Mouse (Mus musculus): Measurements from ENCODE around the gene Gas7. TPM values are rescaled to one million over a fixed set of nuclear protein-coding genes. Genes with fewer than 3 reads are reported as not detected.

Gas7 gene
- polyA plus RNA-seq, 1 experiment from 2014 or later, result 39.5 TPM

DNA sequence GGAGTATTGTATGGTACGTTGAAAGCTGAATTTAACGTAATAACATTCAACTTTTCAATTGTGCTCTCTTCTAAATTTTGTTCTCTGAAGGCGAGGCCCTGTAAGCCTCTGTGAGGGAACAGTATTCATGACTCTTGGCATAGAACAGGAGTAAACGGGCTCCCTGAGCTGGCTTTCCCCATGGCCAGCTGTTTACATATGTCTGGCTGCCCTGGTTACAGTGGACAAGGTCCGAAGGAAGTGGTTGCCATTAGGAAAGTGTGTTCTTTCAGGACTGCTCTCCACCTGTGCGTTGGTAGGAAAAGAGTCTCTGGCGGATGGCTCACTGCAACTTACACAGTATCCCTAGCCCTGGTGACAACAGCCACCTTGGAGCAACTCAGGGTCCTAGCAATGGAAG lies 171.9 kb downstream of the Gas7 start:
- Histone ChIP-seq H3K4me1 (ENCODE audit: control insufficient read depth, insufficient read depth, low read length) (no peaks in the 10 kb centered on the region), H3K4me2 (ENCODE audit: low read length) (no peak overlapping the region), H3K27me3 (replicated peaks; ENCODE audit: control insufficient read depth, insufficient read depth, low read length) (no peaks in the 10 kb centered on the region), H3K4me3 (ENCODE audit: low read depth, low read length) (no peak overlapping the region), H3K9me3 (replicated peaks; ENCODE audit: control insufficient read depth, low read length) (no peaks in the 10 kb centered on the region), H3K36me3 (ENCODE audit: control insufficient read depth, insufficient read depth, low read length) (no peaks in the 10 kb centered on the region), H3K9ac (ENCODE audit: low read length) (no peak overlapping the region), H3K27ac (ENCODE audit: low read depth, low read length) (no peak overlapping the region)
- DNase-seq (ENCODE audit: low spot score) (no peak), ATAC-seq (no peak)
- WGBS, result 84% methylated on average over 7 of the region's 7 CpGs

DNA sequence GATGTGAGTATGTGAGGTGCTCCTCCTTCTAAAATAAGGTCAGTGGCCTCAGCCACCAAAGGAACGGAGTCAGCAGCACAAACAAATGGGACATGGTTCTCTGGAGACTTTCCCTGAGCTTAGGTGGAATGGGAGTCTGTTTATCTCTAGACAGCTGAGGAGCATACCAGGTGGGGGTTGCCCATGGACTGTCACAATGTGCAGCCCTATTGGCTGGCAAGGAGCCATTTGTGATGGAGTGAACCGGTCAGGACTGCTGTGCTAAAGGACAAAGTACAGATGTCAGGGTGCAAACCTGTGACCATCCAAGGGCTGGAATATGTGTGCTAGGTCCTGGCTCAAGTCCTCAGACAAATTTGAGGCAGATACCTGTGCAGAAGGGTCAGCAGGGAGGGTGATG lies 173.3 kb downstream of the Gas7 start:
- Histone ChIP-seq H3K4me1 (ENCODE audit: control insufficient read depth, insufficient read depth, low read length) (no peaks in the 10 kb centered on the region), H3K9ac (ENCODE audit: low read length) (no peak overlapping the region), H3K4me3 (ENCODE audit: low read depth, low read length) (no peak overlapping the region), H3K4me2 (ENCODE audit: low read length) (no peak overlapping the region), H3K27ac (ENCODE audit: low read depth, low read length) (no peak overlapping the region), H3K27me3 (replicated peaks; ENCODE audit: control insufficient read depth, insufficient read depth, low read length) (no peaks in the 10 kb centered on the region), H3K36me3 (ENCODE audit: control insufficient read depth, insufficient read depth, low read length) (no peaks in the 10 kb centered on the region), H3K9me3 (replicated peaks; ENCODE audit: control insufficient read depth, low read length) (no peaks in the 10 kb centered on the region)
- ATAC-seq (no peak), DNase-seq (ENCODE audit: low spot score) (no peak)
- WGBS, result 89% methylated on average over 2 of the region's 2 CpGs

DNA sequence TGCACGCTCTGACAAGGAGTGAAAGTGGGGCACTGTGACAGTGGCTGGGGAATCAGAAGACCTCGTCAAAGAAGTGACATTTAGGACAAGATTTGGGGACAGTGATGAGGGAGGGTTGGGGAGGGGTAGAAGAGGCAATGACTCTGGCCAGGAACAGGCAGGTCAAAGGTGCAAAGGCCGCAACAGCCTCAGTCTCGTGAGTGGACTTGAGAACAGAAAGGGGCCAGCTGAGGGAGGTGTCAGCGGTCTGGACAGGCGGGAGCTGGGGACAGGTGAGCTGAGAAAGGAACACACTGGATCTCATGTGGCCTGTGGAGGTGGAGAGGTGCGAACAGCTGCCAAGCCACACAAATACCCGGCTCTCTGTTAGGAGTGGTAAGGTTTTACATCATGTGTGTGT lies 177.7 kb downstream of the Gas7 start:
- no peak overlapping the region for H3K27ac ChIP-seq (ENCODE audit: low read depth, low read length)
- no peaks in the 10 kb centered on the region for H3K4me1 ChIP-seq (ENCODE audit: control insufficient read depth, insufficient read depth, low read length)
- no peak overlapping the region for H3K4me3 ChIP-seq (ENCODE audit: low read depth, low read length)
- H3K9ac ChIP-seq (ENCODE audit: low read length), result no peak overlapping the region
- H3K36me3 ChIP-seq (ENCODE audit: control insufficient read depth, insufficient read depth, low read length), result no peaks in the 10 kb centered on the region
- ATAC-seq, result no peak
- no peaks in the 10 kb centered on the region for H3K9me3 ChIP-seq (replicated peaks; ENCODE audit: control insufficient read depth, low read length)
- DNase-seq (ENCODE audit: low spot score), result no peak
- 83% methylated on average over 8 of the region's 8 CpGs for WGBS
- no peaks in the 10 kb centered on the region for H3K27me3 ChIP-seq (replicated peaks; ENCODE audit: control insufficient read depth, insufficient read depth, low read length)
- no peak overlapping the region for H3K4me2 ChIP-seq (ENCODE audit: low read length)

DNA sequence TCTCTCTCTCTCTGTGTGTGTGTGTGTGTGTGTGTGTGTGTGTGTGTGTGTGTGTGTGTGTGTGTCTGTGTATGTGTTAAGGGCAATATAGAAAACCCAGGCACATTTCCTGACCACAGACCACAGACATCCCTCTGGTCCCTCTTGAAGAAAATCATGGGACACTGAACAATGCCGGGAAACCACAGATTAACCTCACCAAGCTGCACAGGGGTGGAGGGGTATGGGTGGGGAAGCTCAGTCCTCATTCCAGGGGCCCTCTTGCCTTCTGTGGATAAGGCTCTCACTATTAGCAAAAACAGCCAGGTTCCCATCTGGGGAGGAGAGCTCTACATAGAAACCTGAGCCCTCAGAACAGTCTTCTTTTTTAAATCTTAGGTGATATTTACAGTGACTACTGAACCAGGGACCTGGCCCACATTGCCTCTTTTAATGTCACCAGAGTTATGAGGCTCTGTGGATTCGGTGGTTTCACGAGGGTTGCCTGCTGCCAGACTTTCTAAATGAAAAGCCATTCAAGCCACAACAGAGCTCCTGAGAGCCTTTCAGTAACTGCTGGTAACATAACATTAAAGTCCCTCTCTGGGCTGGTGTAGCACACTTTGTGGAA lies 178.5 kb downstream of the Gas7 start:
- Histone ChIP-seq H3K9ac (ENCODE audit: low read length) (no peak overlapping the region), H3K4me3 (ENCODE audit: low read depth, low read length) (no peak overlapping the region), H3K27me3 (replicated peaks; ENCODE audit: control insufficient read depth, insufficient read depth, low read length) (no peaks in the 10 kb centered on the region), H3K9me3 (replicated peaks; ENCODE audit: control insufficient read depth, low read length) (no peaks in the 10 kb centered on the region), H3K27ac (ENCODE audit: low read depth, low read length) (no peak overlapping the region), H3K4me1 (ENCODE audit: control insufficient read depth, insufficient read depth, low read length) (no peaks in the 10 kb centered on the region), H3K4me2 (ENCODE audit: low read length) (no peak overlapping the region), H3K36me3 (ENCODE audit: control insufficient read depth, insufficient read depth, low read length) (no peaks in the 10 kb centered on the region)
- no peak for DNase-seq (ENCODE audit: low spot score)
- no peak for ATAC-seq
- 80% methylated on average over 3 of the region's 3 CpGs for WGBS

DNA sequence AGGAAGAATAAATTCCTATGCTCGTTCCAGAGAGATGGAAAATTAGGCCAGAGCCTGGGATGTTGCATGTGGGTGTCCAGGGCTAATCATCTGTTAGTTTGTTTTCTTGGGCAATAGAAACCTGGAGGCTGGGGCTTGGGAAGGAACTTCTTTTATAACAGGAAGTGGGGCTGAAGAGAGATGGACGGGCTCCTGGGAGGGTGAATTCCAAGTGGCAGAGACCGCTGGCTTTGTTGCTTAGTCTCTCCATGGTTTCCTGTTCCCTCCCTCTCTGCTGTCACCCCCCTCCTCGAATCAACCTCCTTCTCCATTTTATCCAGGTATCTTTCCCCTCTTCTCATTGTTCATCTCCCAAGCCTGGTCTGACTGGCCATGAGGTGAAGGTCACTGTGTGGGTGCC lies 181.0 kb downstream of the Gas7 start:
- no peak overlapping the region for H3K4me2 ChIP-seq (ENCODE audit: low read length)
- H3K9ac ChIP-seq (ENCODE audit: low read length), result no peak overlapping the region
- ATAC-seq, result no peak
- WGBS, result 71% methylated on average over 4 of the region's 4 CpGs
- no peaks in the 10 kb centered on the region for H3K27me3 ChIP-seq (replicated peaks; ENCODE audit: control insufficient read depth, insufficient read depth, low read length)
- H3K4me3 ChIP-seq (ENCODE audit: low read depth, low read length), result no peak overlapping the region
- no peak for DNase-seq (ENCODE audit: low spot score)
- H3K4me1 ChIP-seq (ENCODE audit: control insufficient read depth, insufficient read depth, low read length), result no peaks in the 10 kb centered on the region
- H3K36me3 ChIP-seq (ENCODE audit: control insufficient read depth, insufficient read depth, low read length), result no peaks in the 10 kb centered on the region
- H3K27ac ChIP-seq (ENCODE audit: low read depth, low read length), result no peak overlapping the region
- H3K9me3 ChIP-seq (replicated peaks; ENCODE audit: control insufficient read depth, low read length), result no peaks in the 10 kb centered on the region

DNA sequence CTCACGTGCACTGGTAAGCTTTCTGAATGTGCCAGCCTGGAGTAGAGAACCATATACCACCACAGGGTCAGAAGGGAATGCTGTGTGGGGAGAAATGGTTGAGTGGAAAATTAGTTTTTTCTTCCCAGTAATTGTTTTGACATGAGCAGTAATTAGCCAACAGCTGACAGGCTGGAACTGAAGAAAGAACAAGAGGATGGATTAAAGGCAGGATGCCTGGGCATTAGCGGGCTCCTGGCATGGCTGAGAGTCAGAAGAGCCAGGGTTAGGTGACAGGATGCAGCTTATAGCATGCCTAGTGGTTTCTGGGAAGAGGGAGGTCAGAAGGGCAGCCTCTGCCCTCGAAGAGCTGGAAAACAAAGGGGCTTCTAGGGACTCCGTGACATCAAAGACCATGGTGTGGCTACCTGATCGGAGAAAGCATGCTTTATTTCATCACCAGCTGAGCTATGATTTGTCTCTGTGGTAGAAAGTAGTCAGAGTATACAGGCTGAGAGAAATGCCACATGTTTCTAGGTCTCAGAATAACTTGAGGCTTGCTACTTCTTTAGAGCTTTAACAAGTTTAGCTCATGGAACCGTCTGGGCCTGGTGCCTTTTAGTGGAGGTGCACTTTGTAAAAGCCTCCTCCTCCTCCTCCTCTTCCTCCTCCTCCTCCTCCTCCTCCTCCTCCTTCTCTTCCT lies 181.8 kb downstream of the Gas7 start:
- Histone ChIP-seq H3K4me1 (ENCODE audit: control insufficient read depth, insufficient read depth, low read length) (no peaks in the 10 kb centered on the region), H3K9me3 (replicated peaks; ENCODE audit: control insufficient read depth, low read length) (no peaks in the 10 kb centered on the region), H3K27me3 (replicated peaks; ENCODE audit: control insufficient read depth, insufficient read depth, low read length) (no peaks in the 10 kb centered on the region), H3K27ac (ENCODE audit: low read depth, low read length) (no peak overlapping the region), H3K4me2 (ENCODE audit: low read length) (no peak overlapping the region), H3K4me3 (ENCODE audit: low read depth, low read length) (no peak overlapping the region), H3K9ac (ENCODE audit: low read length) (no peak overlapping the region), H3K36me3 (ENCODE audit: control insufficient read depth, insufficient read depth, low read length) (no peaks in the 10 kb centered on the region)
- 59% methylated on average over 6 of the region's 6 CpGs for WGBS
- DNase-seq (ENCODE audit: low spot score) (no peak), ATAC-seq (no peak)

DNA sequence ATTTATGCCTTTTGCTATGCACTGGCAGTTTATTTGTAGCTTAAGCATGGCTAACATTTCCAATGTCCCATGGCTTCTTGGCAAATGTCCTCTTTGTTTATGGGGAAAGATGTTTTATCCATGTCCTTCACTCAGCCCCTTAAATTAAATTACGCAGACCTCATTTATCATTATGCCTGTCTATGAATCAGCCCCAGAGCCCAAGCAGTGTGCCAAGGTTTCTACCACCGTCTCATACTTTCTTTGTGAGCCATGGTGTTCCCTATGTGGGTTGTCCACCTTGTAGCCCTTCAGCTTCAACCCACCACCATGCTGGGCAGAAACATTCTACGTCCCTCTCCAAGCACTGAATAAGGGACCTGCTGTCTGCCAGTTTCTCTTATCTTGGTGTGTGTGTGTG lies 183.2 kb downstream of the Gas7 start:
- no peak overlapping the region for H3K4me2 ChIP-seq (ENCODE audit: low read length)

DNA sequence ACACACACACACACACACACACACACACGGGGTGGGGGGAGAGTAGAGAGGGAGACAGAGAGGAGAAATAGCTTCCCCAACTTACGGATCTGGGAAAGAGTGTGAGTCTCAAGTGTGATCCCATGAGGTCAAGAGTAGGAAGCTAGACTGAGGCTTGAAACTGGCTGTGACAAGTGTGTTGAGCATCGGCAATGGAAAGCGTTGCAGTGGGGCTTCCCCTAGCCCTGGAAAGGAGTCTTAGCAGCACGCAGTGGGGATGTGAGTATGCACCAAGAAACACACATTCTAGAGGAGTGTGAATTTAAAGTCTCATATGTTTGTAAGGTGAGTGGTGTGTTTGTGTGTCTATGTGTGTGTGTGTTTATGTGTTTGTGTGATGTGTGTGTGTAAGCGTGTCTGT lies 185.1 kb downstream of the Gas7 start:
- H3K27ac ChIP-seq (ENCODE audit: low read depth, low read length), result no peak overlapping the region
- ATAC-seq, result no peak
- WGBS, result 91% methylated on average over 6 of the region's 6 CpGs

More for the DNA sequence above, 183.2 kb downstream of the Gas7 start:
- 74% methylated on average over 3 of the region's 3 CpGs for WGBS
- Histone ChIP-seq H3K36me3 (ENCODE audit: control insufficient read depth, insufficient read depth, low read length) (no peaks in the 10 kb centered on the region), H3K4me3 (ENCODE audit: low read depth, low read length) (no peak overlapping the region), H3K9me3 (replicated peaks; ENCODE audit: control insufficient read depth, low read length) (no peaks in the 10 kb centered on the region), H3K27me3 (replicated peaks; ENCODE audit: control insufficient read depth, insufficient read depth, low read length) (no peaks in the 10 kb centered on the region), H3K27ac (ENCODE audit: low read depth, low read length) (no peak overlapping the region), H3K9ac (ENCODE audit: low read length) (no peak overlapping the region), H3K4me1 (ENCODE audit: control insufficient read depth, insufficient read depth, low read length) (no peaks in the 10 kb centered on the region)
- DNase-seq (ENCODE audit: low spot score), result no peak
- ATAC-seq, result no peak

DNA sequence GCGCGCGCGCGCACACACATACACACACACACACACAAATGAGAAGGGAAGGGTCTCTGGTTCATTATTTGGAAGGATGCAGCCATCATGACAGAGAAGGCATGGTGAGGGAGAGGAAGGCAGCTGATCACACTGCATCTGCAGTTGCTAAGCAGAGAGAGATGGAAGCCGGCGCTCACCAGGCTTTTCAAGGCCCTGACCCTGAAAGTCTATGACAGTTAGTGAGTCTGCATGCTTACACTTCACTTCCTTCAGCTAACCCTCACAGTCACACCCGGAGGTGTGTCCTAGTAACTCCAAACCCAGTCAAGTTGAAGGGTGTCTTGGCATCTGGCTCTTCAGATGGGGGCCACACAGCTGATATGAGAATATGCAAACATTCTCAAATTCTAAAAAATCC lies 187.2 kb downstream of the Gas7 start:
- Histone ChIP-seq H3K27me3 (replicated peaks; ENCODE audit: control insufficient read depth, insufficient read depth, low read length) (no peaks in the 10 kb centered on the region), H3K4me2 (ENCODE audit: low read length) (no peak overlapping the region), H3K27ac (ENCODE audit: low read depth, low read length) (no peak overlapping the region), H3K4me1 (ENCODE audit: control insufficient read depth, insufficient read depth, low read length) (no peaks in the 10 kb centered on the region), H3K36me3 (ENCODE audit: control insufficient read depth, insufficient read depth, low read length) (no peaks in the 10 kb centered on the region), H3K9me3 (replicated peaks; ENCODE audit: control insufficient read depth, low read length) (no peaks in the 10 kb centered on the region), H3K9ac (ENCODE audit: low read length) (no peak overlapping the region), H3K4me3 (ENCODE audit: low read depth, low read length) (no peak overlapping the region)
- 93% methylated on average over 8 of the region's 8 CpGs for WGBS
- ATAC-seq (no peak), DNase-seq (ENCODE audit: low spot score) (no peak)

More for the DNA sequence above, 185.1 kb downstream of the Gas7 start:
- no peak overlapping the region for H3K9ac ChIP-seq (ENCODE audit: low read length)
- no peak for DNase-seq (ENCODE audit: low spot score)
- H3K9me3 ChIP-seq (replicated peaks; ENCODE audit: control insufficient read depth, low read length), result no peaks in the 10 kb centered on the region
- H3K4me3 ChIP-seq (ENCODE audit: low read depth, low read length), result no peak overlapping the region
- H3K4me1 ChIP-seq (ENCODE audit: control insufficient read depth, insufficient read depth, low read length), result no peaks in the 10 kb centered on the region
- no peaks in the 10 kb centered on the region for H3K36me3 ChIP-seq (ENCODE audit: control insufficient read depth, insufficient read depth, low read length)
- no peak overlapping the region for H3K4me2 ChIP-seq (ENCODE audit: low read length)
- H3K27me3 ChIP-seq (replicated peaks; ENCODE audit: control insufficient read depth, insufficient read depth, low read length), result no peaks in the 10 kb centered on the region

All from forebrain, embryonic 14.5 days (tissue).